Mouse (Mus musculus) CH12.LX (cell line): ENCODE data around the gene Gm20388.

Experiments
- CHD2 ChIP-seq: IDR thresholded peaks from 2 replicates; pipeline ENCODE4 v1.6.1; 2011; ENCODE audit warnings: low read length, improper control_type of control experiment
- CTCF ChIP-seq, 2 experiments: IDR thresholded peaks in 1 of 2; conservative IDR thresholded peaks in 1 of 2; 2 replicates each; pipeline ENCODE4 v1.5.1; 2011 to 2012; ENCODE audit warnings: low read depth in 2 of 2, low read length in 2 of 2, improper control_type of control experiment in 1 of 2, inconsistent platforms in 1 of 2, mild to moderate bottlenecking in 1 of 2, moderate library complexity in 1 of 2
- ELF1 ChIP-seq: IDR thresholded peaks from 2 replicates; pipeline ENCODE4 v1.6.1; 2014; ENCODE audit warnings: low read depth, mild to moderate bottlenecking, inconsistent platforms, low read length, improper control_type of control experiment
- HCFC1 ChIP-seq: IDR thresholded peaks from 2 replicates; pipeline ENCODE4 v1.6.1; 2012; ENCODE audit warnings: low read depth, mild to moderate bottlenecking, inconsistent platforms, low read length, improper control_type of control experiment
- KAT2A ChIP-seq: IDR thresholded peaks from 2 replicates; pipeline ENCODE4 v1.6.1; 2012; ENCODE audit warnings: low read length, improper control_type of control experiment, inconsistent platforms; ENCODE audit not compliant: insufficient replicate concordance
- MAFK ChIP-seq: IDR thresholded peaks from 2 replicates; pipeline ENCODE4 v1.6.1; 2011; ENCODE audit warnings: low read length, improper control_type of control experiment; ENCODE audit not compliant: insufficient replicate concordance
- MAX ChIP-seq: IDR thresholded peaks from 2 replicates; pipeline ENCODE4 v1.6.1; 2011; ENCODE audit warnings: low read length, improper control_type of control experiment
- MYC ChIP-seq: IDR thresholded peaks from 2 replicates; pipeline ENCODE4 v1.6.1; 2011; ENCODE audit warnings: low read depth, mild to moderate bottlenecking, improper control_type of control experiment, low read length
- POLR2A ChIP-seq: IDR thresholded peaks from 2 replicates; pipeline ENCODE4 v1.6.1; 2011; ENCODE audit warnings: low read depth, mild to moderate bottlenecking, improper control_type of control experiment, low read length
- POLR2AphosphoS2 ChIP-seq: IDR thresholded peaks from 2 replicates; pipeline ENCODE4 v1.6.1; 2011; ENCODE audit warnings: low read depth, low read length, improper control_type of control experiment
- SIN3A ChIP-seq: IDR thresholded peaks from 2 replicates; pipeline ENCODE4 v1.6.1; 2012; ENCODE audit warnings: low read length, improper control_type of control experiment, inconsistent platforms
- TCF12 ChIP-seq: IDR thresholded peaks from 2 replicates; pipeline ENCODE4 v1.6.1; 2014; ENCODE audit warnings: low read depth, mild to moderate bottlenecking, inconsistent platforms, low read length, improper control_type of control experiment
- USF1 ChIP-seq: IDR thresholded peaks from 2 replicates; pipeline ENCODE4 v1.6.1; 2014; ENCODE audit warnings: low read depth, mild to moderate bottlenecking, inconsistent platforms, low read length, improper control_type of control experiment
- ZKSCAN1 ChIP-seq: IDR thresholded peaks from 2 replicates; pipeline ENCODE4 v1.6.1; 2012; ENCODE audit warnings: low read depth, inconsistent platforms, low read length, improper control_type of control experiment, borderline replicate concordance

DNA sequence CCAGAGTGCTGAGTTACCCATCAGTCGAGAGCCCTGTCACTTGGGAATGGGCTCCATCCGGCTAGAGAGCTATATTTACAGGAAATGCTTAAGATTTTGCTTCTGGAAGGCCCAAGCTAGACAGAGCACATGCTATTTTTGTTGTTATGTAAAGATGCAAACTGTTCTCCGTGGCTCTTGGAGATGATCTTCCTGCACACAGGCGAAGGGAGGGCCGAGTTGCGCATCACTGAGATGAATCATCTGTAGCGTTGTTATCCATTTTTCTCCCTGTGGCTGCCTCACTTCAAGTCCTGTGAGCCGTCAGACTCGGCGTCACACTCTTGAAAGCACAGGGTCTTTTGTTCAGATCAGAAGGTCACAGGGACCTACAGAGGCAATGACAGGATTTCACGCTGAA lies 3963.7 kb downstream of the Gm20388 start:
- TF ChIP-seq TCF12 (no peak), POLR2AphosphoS2 (no peak), HCFC1 (no peak), USF1 (no peak), CHD2 (no peak), POLR2A (no peak), MAFK (no peak), ZKSCAN1 (no peak), ELF1 (no peak), MAX (no peak), CTCF (conservative IDR thresholded peaks at IDR 0.05 in 1 of 2, IDR thresholded peaks at IDR 0.05 in 1 of 2; ENCODE audit: low read depth in 2 of 2, low read length in 2 of 2) (no peak), KAT2A (no peak), SIN3A (no peak), MYC (no peak)
